Mouse (Mus musculus) left cerebral cortex, adult 11 months (tissue): ENCODE measurements at regions not wholly inside any gene's neighbourhood (a gene's known extent, or its start where the extent isn't known, plus 50 kb on each side); places are given as distances from the start of the nearest gene placed in this dataset.

Experiments used
- DNase-seq: peaks from one replicate; pipeline ENCODE4 v3.0.0; 2022; ENCODE audit warnings: low spot score

GRCm38 (mm10) chr7:73286244-73286643 lies 89.1 kb upstream of the Rgma start:
- DNase-seq, result no peak

GRCm38 (mm10) chr7:73293337-73293736 lies 82.0 kb upstream of the Rgma start:
- DNase-seq, result no peak

- DNase-seq, result no peak
Observed at GRCm38 (mm10) chr7:73294399-73294798, 80.9 kb upstream of the Rgma start.

GRCm38 (mm10) chr7:73302501-73302900 lies 72.8 kb upstream of the Rgma start:
- no peak for DNase-seq

GRCm38 (mm10) chr7:73303818-73304217 lies 71.5 kb upstream of the Rgma start:
- DNase-seq, result no peak

- no peak for DNase-seq
Observed at GRCm38 (mm10) chr7:73304799-73305198, 70.5 kb upstream of the Rgma start.

GRCm38 (mm10) chr7:73305286-73305975 lies 69.9 kb upstream of the Rgma start:
- DNase-seq, result no peak

- DNase-seq, result no peak
Observed at GRCm38 (mm10) chr7:73306296-73306695, 69.0 kb upstream of the Rgma start.

GRCm38 (mm10) chr7:73306728-73307127 lies 68.6 kb upstream of the Rgma start:
- DNase-seq, result no peak

- DNase-seq, result no peak
Observed at GRCm38 (mm10) chr7:73307586-73308490, 67.5 kb upstream of the Rgma start.

GRCm38 (mm10) chr7:73308981-73309380 lies 66.3 kb upstream of the Rgma start:
- no peak for DNase-seq

GRCm38 (mm10) chr7:73310056-73310455 lies 65.3 kb upstream of the Rgma start:
- DNase-seq, result no peak

GRCm38 (mm10) chr7:73310581-73311136 lies 64.7 kb upstream of the Rgma start:
- no peak for DNase-seq

- no peak for DNase-seq
Observed at GRCm38 (mm10) chr7:73315555-73315954, 59.8 kb upstream of the Rgma start.

- DNase-seq, result no peak
Observed at GRCm38 (mm10) chr7:73317574-73317973, 57.7 kb upstream of the Rgma start.

- DNase-seq, result no peak
Observed at GRCm38 (mm10) chr7:73319004-73319403, 56.3 kb upstream of the Rgma start.

GRCm38 (mm10) chr7:73319994-73320393 lies 55.3 kb upstream of the Rgma start:
- DNase-seq, result no peak

- DNase-seq, result no peak
Observed at GRCm38 (mm10) chr7:73322466-73323151, 52.7 kb upstream of the Rgma start.

- no peak for DNase-seq
Observed at GRCm38 (mm10) chr7:73323556-73323955, 51.8 kb upstream of the Rgma start.

- no peak for DNase-seq
Observed at GRCm38 (mm10) chr7:73325503-73325902, 49.8 kb upstream of the Rgma start.
